Mouse (Mus musculus): ENCODE results near the gene Sh2d4b. TPM values are rescaled to one million over a fixed set of nuclear protein-coding genes. Genes with fewer than 3 reads are reported as not detected.

Gene Sh2d4b
- polyA plus RNA-seq (2015; fragmentation: Nextera tagmentation; extraction: Ambion mirVana), result 2.1 and 2.2 TPM in 2 replicates

DNA sequence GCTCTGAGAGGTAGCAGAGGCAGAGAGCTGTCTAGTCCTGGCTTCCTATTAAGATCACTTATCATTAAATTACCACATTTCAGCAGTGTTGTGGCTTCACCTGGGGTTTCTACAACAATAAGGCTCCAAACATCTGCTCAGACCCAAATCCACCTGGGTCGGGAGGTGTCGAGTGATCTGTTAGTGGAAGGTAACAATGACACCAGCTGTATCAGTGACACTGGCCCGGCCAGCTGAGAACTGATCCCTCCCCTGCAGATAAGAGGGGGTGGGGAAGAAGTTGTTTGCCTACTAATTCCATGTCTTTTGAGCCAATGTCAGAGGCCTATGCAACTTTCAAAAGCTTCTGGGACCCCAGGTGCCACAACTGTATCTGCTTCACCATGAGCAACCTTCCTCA, at the start of gene Sh2d4b:
Sh2d4b (minus strand) TSS at position 71 of the 400 bp plus-strand sequence.
- ATAC-seq (replicated peaks), result no peak
- H3K27me3 ChIP-seq, result no peaks in the 10 kb centered on the region
- WGBS, result 70% methylated on average over 3 of the region's 3 CpGs
- peaks cover 4% of the 10 kb centered on the region for H3K4me1 ChIP-seq
- H3K9me3 ChIP-seq, result no peaks in the 10 kb centered on the region
- no peak within 1 kb of the TSS for H3K9ac ChIP-seq (replicated peaks)
- no peak within 1 kb of the TSS for H3K4me2 ChIP-seq (replicated peaks)
- no peak within 1 kb of the TSS for H3K4me3 ChIP-seq
- H3K36me3 ChIP-seq, result no peaks in the 10 kb centered on the region
- H3K27ac ChIP-seq (replicated peaks), result no peak within 1 kb of the TSS

DNA sequence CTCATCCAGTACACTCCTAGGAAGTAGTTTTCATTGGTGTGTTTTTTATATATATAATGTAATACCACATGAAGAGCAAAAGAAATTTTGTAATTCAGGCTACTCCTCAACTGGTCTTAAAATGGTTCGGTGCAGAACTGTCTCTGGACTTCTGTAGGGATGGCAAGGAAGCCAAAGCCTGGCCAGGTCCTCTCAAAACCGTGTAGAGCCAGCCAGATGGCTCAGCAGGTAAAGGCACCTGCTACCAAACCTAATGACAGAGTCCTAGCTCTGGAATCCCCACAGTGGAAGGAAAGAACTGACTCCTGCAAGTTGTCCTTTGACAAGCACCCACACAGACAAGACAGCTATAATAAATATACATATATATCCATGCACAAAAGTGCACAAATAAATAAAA, 49.4 kb upstream of the Sh2d4b start:
- ATAC-seq (replicated peaks), result no peak
- no peak overlapping the region for H3K4me3 ChIP-seq
- no peak overlapping the region for H3K9ac ChIP-seq (replicated peaks)
- no peak overlapping the region for H3K4me2 ChIP-seq (replicated peaks)
- 88% methylated on average over 2 of the region's 2 CpGs for WGBS
- H3K36me3 ChIP-seq, result no peaks in the 10 kb centered on the region
- no peak overlapping the region for H3K27ac ChIP-seq (replicated peaks)
- no peaks in the 10 kb centered on the region for H3K9me3 ChIP-seq
- no peaks in the 10 kb centered on the region for H3K27me3 ChIP-seq
- no peaks in the 10 kb centered on the region for H3K4me1 ChIP-seq

DNA sequence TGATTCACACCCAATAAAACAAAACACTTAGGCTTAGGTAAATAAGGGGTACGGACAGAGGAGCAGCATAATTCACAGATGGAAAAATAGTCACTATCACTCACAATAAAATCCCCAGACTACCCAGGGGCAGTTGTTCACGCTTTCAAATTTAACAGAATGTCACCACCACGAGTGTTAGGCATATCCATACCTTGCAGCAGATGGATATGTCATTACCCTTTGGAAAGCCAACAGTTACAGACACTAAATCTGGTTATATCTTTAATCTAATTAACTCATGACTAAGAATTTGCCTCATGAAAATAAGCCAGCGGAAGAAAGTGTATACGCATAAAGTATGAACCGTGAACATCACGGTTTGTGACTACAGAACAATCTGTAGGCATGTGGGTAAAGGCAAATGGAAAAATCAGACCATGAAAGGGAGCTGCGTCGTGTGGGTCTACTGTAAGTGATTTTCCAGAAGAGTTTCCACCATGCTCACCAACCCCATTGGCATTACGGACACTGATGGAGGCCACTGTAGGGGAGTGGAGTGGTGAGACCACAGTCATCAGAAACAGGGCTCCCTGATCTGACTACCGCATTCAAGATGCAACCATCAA, 45.4 kb upstream of the Sh2d4b start:
- H3K36me3 ChIP-seq, result no peaks in the 10 kb centered on the region
- ATAC-seq (replicated peaks), result peak; percentile 55
- H3K27ac ChIP-seq (replicated peaks), result peak overlapping the region; percentile 65
- WGBS, result 71% methylated on average over 11 of the region's 11 CpGs
- no peaks in the 10 kb centered on the region for H3K27me3 ChIP-seq
- no peak overlapping the region for H3K4me3 ChIP-seq
- no peaks in the 10 kb centered on the region for H3K4me1 ChIP-seq
- H3K4me2 ChIP-seq (replicated peaks), result no peak overlapping the region
- H3K9ac ChIP-seq (replicated peaks), result no peak overlapping the region
- no peaks in the 10 kb centered on the region for H3K9me3 ChIP-seq

DNA sequence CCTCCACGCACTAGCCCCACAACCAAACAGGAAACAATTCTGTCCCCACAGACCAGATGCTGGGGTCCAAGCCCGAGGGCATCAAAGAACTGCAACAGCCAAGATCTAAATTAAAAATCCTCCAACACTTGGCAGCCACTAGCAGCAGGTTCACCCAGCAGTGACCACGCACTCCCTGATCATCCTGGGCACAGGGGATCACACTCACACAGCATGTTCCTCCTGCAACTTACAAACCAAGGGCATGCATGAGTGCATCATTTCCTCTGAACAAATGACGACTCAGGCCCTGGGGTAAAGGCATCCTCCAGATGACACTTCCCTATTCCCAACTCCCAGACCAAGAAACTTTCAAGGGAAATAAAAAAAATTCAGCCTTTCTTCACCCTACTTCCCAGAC, 44.0 kb upstream of the Sh2d4b start:
- ATAC-seq (replicated peaks), result no peak
- Histone ChIP-seq H3K27me3 (no peaks in the 10 kb centered on the region), H3K4me2 (replicated peaks) (no peak overlapping the region), H3K9ac (replicated peaks) (no peak overlapping the region), H3K4me3 (no peak overlapping the region), H3K9me3 (no peaks in the 10 kb centered on the region), H3K27ac (replicated peaks) (no peak overlapping the region), H3K36me3 (no peaks in the 10 kb centered on the region), H3K4me1 (no peaks in the 10 kb centered on the region)
- 66% methylated on average over 4 of the region's 4 CpGs for WGBS

DNA sequence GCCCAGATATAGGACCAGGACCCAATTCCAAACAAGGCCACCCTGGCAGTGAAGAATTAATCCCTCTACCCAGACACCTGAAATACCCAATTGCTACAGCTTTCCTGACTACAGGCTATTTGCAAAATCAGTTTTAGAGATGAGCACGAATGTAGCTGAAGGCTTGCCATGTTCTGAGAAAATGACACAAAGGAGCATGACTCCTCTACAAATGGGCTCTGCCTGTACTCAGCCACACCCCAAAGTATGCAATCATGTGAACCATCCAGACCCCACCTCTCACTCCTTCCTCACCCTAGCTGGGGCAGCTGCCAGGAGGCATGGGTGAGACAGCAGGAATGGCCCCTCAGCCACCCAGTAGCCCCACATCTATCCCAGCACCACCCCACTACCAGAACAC, 42.4 kb upstream of the Sh2d4b start:
- 90% methylated on average over 1 of the region's 1 CpGs for WGBS

DNA sequence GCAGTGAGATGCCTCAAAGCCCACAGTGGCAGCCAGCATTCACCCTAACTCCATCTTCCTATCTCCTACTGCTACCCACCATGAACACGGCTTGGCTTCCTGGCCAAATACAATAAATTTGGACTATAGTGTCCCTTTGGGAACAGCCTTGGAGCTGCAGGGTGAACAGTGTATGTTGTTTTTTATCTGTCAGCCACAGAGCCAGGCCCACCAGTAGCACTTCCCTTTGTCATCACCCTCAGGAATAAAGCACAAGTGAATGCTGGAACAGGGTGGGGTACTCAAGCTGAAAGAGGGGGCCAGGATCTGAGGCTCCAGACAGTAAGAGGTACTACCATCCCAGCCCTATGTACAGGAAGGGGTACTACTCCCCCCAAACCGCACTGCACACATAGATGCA, 42.0 kb upstream of the Sh2d4b start:
- H3K9ac ChIP-seq (replicated peaks), result no peak overlapping the region
- H3K27ac ChIP-seq (replicated peaks), result no peak overlapping the region
- H3K4me2 ChIP-seq (replicated peaks), result no peak overlapping the region
- H3K9me3 ChIP-seq, result no peaks in the 10 kb centered on the region
- no peak overlapping the region for H3K4me3 ChIP-seq
- H3K36me3 ChIP-seq, result no peaks in the 10 kb centered on the region
- ATAC-seq (replicated peaks), result no peak
- no peaks in the 10 kb centered on the region for H3K27me3 ChIP-seq
- WGBS, result 91% methylated on average over 2 of the region's 2 CpGs
- H3K4me1 ChIP-seq, result peaks cover 16% of the 10 kb centered on the region

More for the DNA sequence above, 42.4 kb upstream of the Sh2d4b start:
- Histone ChIP-seq H3K27me3 (no peaks in the 10 kb centered on the region), H3K27ac (replicated peaks) (no peak overlapping the region), H3K9me3 (no peaks in the 10 kb centered on the region), H3K36me3 (no peaks in the 10 kb centered on the region), H3K4me3 (no peak overlapping the region), H3K4me1 (peaks cover 15% of the 10 kb centered on the region), H3K4me2 (replicated peaks) (no peak overlapping the region), H3K9ac (replicated peaks) (no peak overlapping the region)
- no peak for ATAC-seq (replicated peaks)

DNA sequence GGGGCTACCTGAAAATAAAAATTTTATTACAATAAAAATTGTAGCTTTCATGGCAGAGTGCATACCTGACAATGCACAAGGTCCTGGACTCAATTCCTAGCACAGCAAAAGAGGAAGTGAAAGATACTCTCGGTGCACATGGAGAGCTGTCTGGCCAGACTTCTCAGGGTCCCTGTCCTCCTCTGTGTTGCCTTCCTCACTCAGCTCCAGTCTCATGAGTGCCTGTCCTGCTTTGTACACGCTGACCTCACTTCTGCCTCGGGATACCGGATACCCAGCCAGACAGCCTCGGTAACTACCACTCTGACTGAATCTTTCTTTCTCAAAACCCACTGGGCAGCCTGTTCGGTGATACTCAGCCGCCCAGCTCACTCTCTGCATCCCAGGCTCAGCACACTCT, 40.3 kb upstream of the Sh2d4b start:
- no peaks in the 10 kb centered on the region for H3K36me3 ChIP-seq
- peaks cover 20% of the 10 kb centered on the region for H3K4me1 ChIP-seq
- no peak overlapping the region for H3K4me3 ChIP-seq
- no peaks in the 10 kb centered on the region for H3K27me3 ChIP-seq
- H3K9me3 ChIP-seq, result no peaks in the 10 kb centered on the region
- ATAC-seq (replicated peaks), result no peak
- no peak overlapping the region for H3K27ac ChIP-seq (replicated peaks)
- 88% methylated on average over 7 of the region's 7 CpGs for WGBS
- H3K9ac ChIP-seq (replicated peaks), result no peak overlapping the region
- no peak overlapping the region for H3K4me2 ChIP-seq (replicated peaks)

DNA sequence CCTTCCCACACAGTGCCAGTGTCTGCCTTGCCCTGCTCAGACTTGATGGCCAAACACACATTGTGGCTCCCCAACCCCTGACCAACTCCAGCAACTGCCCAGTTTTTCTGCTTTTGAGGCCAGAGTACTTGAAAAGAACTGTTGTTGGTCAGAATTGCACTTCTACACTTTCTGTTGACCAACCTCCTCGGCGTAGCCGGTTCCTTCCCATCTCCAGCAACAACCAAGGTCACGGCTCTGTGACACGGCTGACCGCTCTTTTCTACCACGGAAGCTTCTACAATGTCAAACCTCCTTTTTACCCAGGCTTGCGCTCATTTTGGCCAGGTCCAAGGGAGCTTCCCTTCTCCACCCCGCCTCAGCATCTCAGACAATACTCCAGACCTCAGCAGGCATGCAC, 39.2 kb upstream of the Sh2d4b start:
- no peak overlapping the region for H3K4me2 ChIP-seq (replicated peaks)
- WGBS, result 93% methylated on average over 9 of the region's 9 CpGs

DNA sequence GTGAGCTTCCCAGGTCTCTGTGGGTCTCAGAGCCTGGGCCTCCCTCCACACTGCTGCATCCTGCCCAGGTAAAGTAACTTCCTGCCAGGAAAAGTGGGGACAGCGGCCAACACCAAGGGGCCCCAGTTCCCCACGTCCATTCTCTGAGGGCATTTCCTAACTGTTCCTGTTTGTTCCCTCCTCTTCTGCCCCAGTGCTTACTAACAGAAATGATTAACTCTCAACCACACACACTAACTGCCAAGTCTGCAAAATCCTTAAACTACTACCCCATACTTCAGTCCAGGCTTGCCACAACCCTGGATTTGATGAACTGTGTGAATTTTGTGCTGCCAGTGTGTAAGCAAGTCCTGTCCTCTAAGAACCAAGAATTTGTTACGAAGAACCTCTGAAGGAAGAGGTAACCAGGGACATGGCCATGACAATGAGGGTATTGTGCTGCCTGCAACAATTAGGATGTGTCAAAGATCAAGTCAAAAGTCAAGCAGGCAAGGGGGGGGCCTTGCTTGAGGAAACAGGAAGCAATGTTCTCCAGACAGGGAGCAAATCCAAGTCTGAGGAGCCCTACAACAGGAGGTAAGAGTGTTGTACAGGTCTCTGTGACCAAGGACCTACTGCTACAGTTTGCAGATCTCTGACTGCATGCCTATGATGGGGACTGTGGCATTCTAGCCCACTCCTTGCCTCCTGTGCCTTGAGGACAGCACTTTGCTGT, 38.2 kb upstream of the Sh2d4b start:
- Histone ChIP-seq H3K36me3 (no peaks in the 10 kb centered on the region), H3K4me3 (no peak overlapping the region), H3K9ac (replicated peaks) (no peak overlapping the region), H3K9me3 (no peaks in the 10 kb centered on the region), H3K4me1 (peaks cover 20% of the 10 kb centered on the region), H3K27ac (replicated peaks) (peak overlapping the region; percentile 44; the same call in 1 of the 2 replicates), H3K4me2 (replicated peaks) (no peak overlapping the region), H3K27me3 (no peaks in the 10 kb centered on the region)
- ATAC-seq (replicated peaks), result no peak
- WGBS, result 43% methylated on average over 3 of the region's 3 CpGs

More for the DNA sequence above, 39.2 kb upstream of the Sh2d4b start:
- Histone ChIP-seq H3K36me3 (no peaks in the 10 kb centered on the region), H3K9me3 (no peaks in the 10 kb centered on the region), H3K9ac (replicated peaks) (no peak overlapping the region), H3K27me3 (no peaks in the 10 kb centered on the region), H3K4me1 (peaks cover 20% of the 10 kb centered on the region), H3K4me3 (no peak overlapping the region), H3K27ac (replicated peaks) (no peak overlapping the region)
- ATAC-seq (replicated peaks), result no peak

DNA sequence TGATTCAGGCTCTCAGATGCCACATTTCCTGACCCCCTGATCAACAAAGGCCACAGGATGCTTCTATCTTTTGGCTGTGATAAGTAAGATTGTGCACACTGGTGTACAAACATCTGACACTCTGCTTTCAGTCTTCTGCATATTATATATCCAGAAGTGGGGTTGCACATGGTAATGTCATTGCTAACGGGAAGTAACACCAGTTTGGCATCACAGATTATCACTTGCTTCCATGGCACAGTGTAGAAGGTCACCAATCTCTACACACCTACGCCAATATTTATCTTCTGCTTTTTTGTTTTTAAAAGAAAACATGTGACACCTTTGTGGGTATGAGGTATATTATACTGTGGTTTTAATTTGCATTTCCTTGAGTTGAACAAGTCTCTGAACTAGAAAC, 36.9 kb upstream of the Sh2d4b start:
- ATAC-seq (replicated peaks), result no peak
- 85% methylated on average over 2 of the region's 2 CpGs for WGBS

DNA sequence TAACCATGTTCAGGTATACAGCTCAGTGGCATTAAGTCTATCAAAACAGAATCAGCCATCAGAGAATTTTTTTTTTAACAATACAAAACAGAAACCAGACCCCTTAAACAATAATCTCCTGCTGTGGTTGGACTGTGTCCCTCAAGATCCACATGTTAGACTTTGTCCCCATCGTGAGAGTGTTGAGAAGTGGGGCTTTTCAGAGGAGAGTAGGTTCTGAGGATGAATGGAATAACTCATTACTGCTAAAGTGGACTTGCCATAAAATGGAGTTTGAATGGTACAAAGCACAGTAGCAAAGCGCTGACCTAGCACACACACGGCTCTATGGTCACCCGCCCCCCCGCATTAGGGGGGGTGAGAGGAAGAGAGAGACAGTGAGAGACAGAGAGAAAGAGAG, 35.8 kb upstream of the Sh2d4b start:
- no peaks in the 10 kb centered on the region for H3K36me3 ChIP-seq
- H3K4me1 ChIP-seq, result peaks cover 20% of the 10 kb centered on the region
- 52% methylated on average over 5 of the region's 5 CpGs for WGBS
- H3K9me3 ChIP-seq, result no peaks in the 10 kb centered on the region
- H3K9ac ChIP-seq (replicated peaks), result no peak overlapping the region
- H3K4me2 ChIP-seq (replicated peaks), result no peak overlapping the region
- no peak overlapping the region for H3K4me3 ChIP-seq
- H3K27ac ChIP-seq (replicated peaks), result no peak overlapping the region
- H3K27me3 ChIP-seq, result no peaks in the 10 kb centered on the region
- ATAC-seq (replicated peaks), result no peak

More for the DNA sequence above, 36.9 kb upstream of the Sh2d4b start:
- Histone ChIP-seq H3K9ac (replicated peaks) (no peak overlapping the region), H3K4me3 (no peak overlapping the region), H3K27me3 (no peaks in the 10 kb centered on the region), H3K4me1 (peaks cover 20% of the 10 kb centered on the region), H3K36me3 (no peaks in the 10 kb centered on the region), H3K9me3 (no peaks in the 10 kb centered on the region), H3K27ac (replicated peaks) (no peak overlapping the region), H3K4me2 (replicated peaks) (no peak overlapping the region)

DNA sequence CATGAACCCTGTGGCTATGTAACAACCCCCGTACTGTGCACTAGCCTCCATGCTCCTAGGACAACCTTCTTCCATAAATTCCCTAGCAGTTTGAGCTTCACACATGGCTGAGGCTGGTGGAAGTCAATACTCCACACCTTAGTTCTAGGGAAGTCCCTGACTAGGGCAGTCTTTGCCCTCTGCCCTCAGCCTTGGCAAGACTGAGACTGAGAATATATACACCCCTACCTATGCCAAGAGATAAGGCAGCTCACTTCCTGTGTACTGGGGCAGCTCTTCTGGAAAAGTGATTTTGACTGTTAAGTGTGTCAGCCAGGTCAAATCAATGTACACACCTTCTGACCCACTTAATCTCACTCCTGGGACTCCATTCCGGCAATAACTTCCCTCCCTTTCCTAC, 34.0 kb upstream of the Sh2d4b start:
- ATAC-seq (replicated peaks), result no peak
- no peak overlapping the region for H3K4me3 ChIP-seq
- H3K27ac ChIP-seq (replicated peaks), result no peak overlapping the region
- H3K4me1 ChIP-seq, result peaks cover 20% of the 10 kb centered on the region
- H3K9ac ChIP-seq (replicated peaks), result no peak overlapping the region
- 0 out of 2 replicates have a peak, but pooled peaks cover under 1% of the 10 kb centered on the region for H3K36me3 ChIP-seq
- H3K9me3 ChIP-seq, result no peaks in the 10 kb centered on the region
- WGBS, result 93% methylated on average over 2 of the region's 2 CpGs
- H3K4me2 ChIP-seq (replicated peaks), result no peak overlapping the region
- H3K27me3 ChIP-seq, result no peaks in the 10 kb centered on the region

Measured in forebrain, embryonic 15.5 days (tissue).